Mouse (Mus musculus) kidney, embryonic 14.5 days (tissue): ENCODE results near the gene Cul7. TPM values are rescaled to one million over a fixed set of nuclear protein-coding genes. Genes with fewer than 3 reads are reported as not detected.

Experiments
- ATAC-seq: fragments of 200-750 bp; cut with Nextera tagmentation; 2 replicates; pipeline ENCODE4 v1.8.0; 2017; ENCODE audit warnings: moderate number of reproducible peaks, mild to moderate bottlenecking, moderate TSS enrichment, moderate library complexity; ENCODE audit not compliant: low FRiP score, low TSS enrichment
- H3K27ac ChIP-seq: fragments of 300-500 bp; sonication (generic); 2 replicates; pipeline ENCODE4 v1.5.1; 2014; ENCODE audit warnings: low read depth, mild to moderate bottlenecking, low read length, moderate library complexity, mixed read lengths
- H3K27me3 ChIP-seq: fragments of 300-500 bp; sonication (generic); 2 replicates; pipeline ENCODE4 v1.6.1; 2014; ENCODE audit warnings: mild to moderate bottlenecking, low read length; ENCODE audit not compliant: control insufficient read depth, insufficient read depth
- H3K36me3 ChIP-seq: fragments of 300-500 bp; sonication (generic); 2 replicates; pipeline ENCODE4 v1.6.1; 2014; ENCODE audit warnings: low read length, mixed read lengths; ENCODE audit not compliant: control insufficient read depth, insufficient read depth
- H3K4me1 ChIP-seq: fragments of 300-500 bp; sonication (generic); 2 replicates; pipeline ENCODE4 v1.6.1; 2014; ENCODE audit warnings: low read length, mixed read lengths; ENCODE audit not compliant: control insufficient read depth, insufficient read depth
- H3K4me2 ChIP-seq: fragments of 300-500 bp; sonication (generic); replicated peaks from 2 replicates; pipeline ENCODE4 v1.6.1; 2014; ENCODE audit warnings: low read depth, mild to moderate bottlenecking, low read length
- H3K4me3 ChIP-seq: fragments of 300-500 bp; sonication (generic); 2 replicates; pipeline ENCODE4 v1.5.1; 2014; ENCODE audit warnings: mild to moderate bottlenecking, low read length
- H3K9ac ChIP-seq: fragments of 300-500 bp; sonication (generic); 2 replicates; pipeline ENCODE4 v1.6.1; 2014; ENCODE audit warnings: low read depth, mild to moderate bottlenecking, low read length, moderate library complexity
- H3K9me3 ChIP-seq: fragments of 300-500 bp; sonication (generic); 2 replicates; pipeline ENCODE4 v1.6.1; 2016; ENCODE audit warnings: low read length; ENCODE audit not compliant: control insufficient read depth
- WGBS: fragments of 180-500 bp; shearing (Covaris S2); extraction: QIAGEN DNeasy Blood & Tissue Kit; methylation state at CpG from one replicate; pipeline ENCODE4 v1.1.7; 2014; 5-methylcytosine and 5-hydroxymethylcytosine counted together
- polyA plus RNA-seq: library from polyadenylated mRNA; unstranded; fragments of >200 nt; fragmentation: Nextera tagmentation; extraction: Ambion mirVana; gene quantifications from 2 replicates; pipeline ENCODE4 v1.2.1, GENCODE M21; 2014

The Cul7 gene
- polyA plus RNA-seq, 1 experiment from 2014 or later: 42.6 TPM

DNA sequence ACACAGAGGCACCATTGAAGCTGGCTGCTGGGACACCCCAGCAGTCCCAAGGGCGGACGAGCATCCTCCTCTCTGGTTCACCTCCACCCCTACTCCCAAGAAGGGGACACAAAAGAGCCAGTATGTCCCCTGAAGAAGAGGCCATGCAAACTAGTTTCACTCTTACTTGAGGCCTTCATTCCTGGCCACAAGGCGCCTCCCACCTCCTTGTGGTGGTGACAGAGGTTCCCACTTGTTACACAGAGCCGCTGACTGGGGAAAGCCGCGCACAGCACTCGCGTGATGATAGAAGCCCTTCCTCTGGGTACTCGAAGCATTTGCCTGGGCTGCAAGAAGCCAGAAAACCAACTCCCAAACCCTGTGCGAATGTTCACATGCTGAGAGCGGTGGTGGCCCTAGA is 27.9 kb upstream of the Cul7 start:
- no peak overlapping the region for H3K4me3 ChIP-seq
- H3K36me3 ChIP-seq: no peaks in the 10 kb centered on the region
- no peak overlapping the region for H3K4me2 ChIP-seq
- WGBS: 55% methylated on average over 11 of the region's 11 CpGs
- ATAC-seq: no peak
- no peaks in the 10 kb centered on the region for H3K27me3 ChIP-seq
- H3K9me3 ChIP-seq: no peaks in the 10 kb centered on the region
- peak overlapping the region; percentile 18; the same call in 1 of the 2 replicates for H3K27ac ChIP-seq
- no peak overlapping the region for H3K9ac ChIP-seq
- H3K4me1 ChIP-seq: peaks cover 100% of the 10 kb centered on the region

DNA sequence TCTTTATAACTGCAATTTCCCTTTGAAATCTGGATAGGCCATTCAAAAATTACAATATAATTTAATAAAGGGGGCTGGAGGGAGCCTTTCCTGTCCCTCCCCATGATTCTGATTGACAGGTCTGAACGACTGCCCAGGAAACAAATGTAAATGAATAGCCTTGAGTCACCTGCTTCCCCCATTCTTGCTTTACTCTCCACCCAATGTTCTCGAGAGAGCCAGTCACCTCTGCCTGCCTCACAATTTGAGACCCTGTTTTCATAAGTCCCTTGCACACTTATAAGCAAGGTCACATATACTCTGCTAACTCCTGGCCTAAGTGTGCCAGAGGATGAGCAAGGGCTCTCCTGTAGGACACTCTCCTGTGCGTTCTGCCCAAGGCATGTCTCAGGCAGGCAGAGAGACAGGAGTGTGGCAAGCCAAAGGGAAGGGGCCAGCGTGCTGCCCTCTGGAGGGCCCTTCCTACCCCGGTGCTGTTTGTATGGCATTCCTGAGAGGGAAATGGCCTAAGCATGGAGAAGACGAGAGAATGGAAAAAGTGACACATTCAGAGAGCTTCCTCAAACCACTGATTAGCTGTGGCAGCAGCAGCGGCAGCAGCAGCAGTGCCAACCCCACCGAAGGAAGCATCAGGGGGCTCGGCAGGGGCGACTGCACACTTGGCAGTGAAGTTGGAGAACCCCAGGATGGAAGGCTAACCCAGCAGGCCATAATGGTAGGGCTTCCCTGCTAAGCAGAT is 26.1 kb upstream of the Cul7 start:
- WGBS: 11% methylated on average over 10 of the region's 10 CpGs
- H3K4me2 ChIP-seq: peak overlapping the region; percentile 44
- peak overlapping the region; percentile 51 for H3K9ac ChIP-seq
- H3K27me3 ChIP-seq: no peaks in the 10 kb centered on the region
- no peaks in the 10 kb centered on the region for H3K36me3 ChIP-seq
- H3K4me1 ChIP-seq: peaks cover 88% of the 10 kb centered on the region
- ATAC-seq: no peak
- H3K4me3 ChIP-seq: peak overlapping the region; percentile 22
- H3K27ac ChIP-seq: peak overlapping the region; percentile 39
- H3K9me3 ChIP-seq: no peaks in the 10 kb centered on the region

DNA sequence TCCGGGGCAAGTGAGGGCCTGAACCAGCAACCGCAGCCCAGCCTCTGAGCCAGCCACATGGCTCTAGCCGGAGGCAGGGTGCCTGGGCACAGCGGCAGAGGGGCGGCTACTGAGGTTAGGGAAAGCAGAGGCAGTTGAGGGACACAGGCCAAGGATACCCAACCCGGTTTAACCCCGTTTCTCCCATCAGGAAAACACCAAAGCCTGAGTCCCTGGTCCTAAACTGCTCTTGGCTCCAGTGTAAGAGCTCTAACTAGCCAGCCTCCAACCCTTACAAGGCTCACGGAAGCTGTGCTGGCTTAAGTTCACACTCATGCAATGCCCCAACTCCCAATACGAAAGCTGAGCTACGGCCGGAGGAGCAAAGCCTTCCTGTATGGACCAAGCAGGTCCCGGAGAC is 25.5 kb upstream of the Cul7 start:
- H3K27ac ChIP-seq: peak overlapping the region; percentile 39
- peaks cover 82% of the 10 kb centered on the region for H3K4me1 ChIP-seq
- H3K27me3 ChIP-seq: no peaks in the 10 kb centered on the region
- no peaks in the 10 kb centered on the region for H3K36me3 ChIP-seq
- peak overlapping the region; percentile 51; the same call in 1 of the 2 replicates for H3K9ac ChIP-seq
- WGBS: 33% methylated on average over 12 of the region's 12 CpGs
- H3K9me3 ChIP-seq: no peaks in the 10 kb centered on the region
- ATAC-seq: no peak
- peak overlapping the region; percentile 22 for H3K4me3 ChIP-seq
- peak overlapping the region; percentile 44 for H3K4me2 ChIP-seq

DNA sequence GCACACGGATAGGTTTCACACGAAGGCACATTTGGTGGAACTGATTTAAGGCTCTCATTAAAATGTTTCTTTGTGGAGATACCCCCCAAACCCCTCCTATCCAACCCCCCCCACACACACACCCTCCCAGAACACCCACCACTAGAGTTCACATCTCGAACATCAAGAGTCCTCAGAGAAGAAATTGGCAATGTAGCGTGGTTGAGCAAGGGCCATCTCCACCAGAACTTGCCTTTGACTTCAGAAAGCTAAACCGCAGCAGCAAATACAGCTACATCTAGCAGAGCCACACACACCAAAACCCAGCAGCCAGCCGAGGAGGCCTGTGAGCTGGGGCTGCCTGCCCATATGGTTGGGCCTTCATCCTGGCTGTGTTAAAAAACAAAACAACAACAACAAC is 22.7 kb upstream of the Cul7 start:
- peaks cover 77% of the 10 kb centered on the region for H3K4me1 ChIP-seq
- WGBS: 8% methylated on average over 6 of the region's 6 CpGs
- H3K27me3 ChIP-seq: no peaks in the 10 kb centered on the region
- no peaks in the 10 kb centered on the region for H3K36me3 ChIP-seq
- peak overlapping the region; percentile 69 for H3K27ac ChIP-seq
- no peak for ATAC-seq
- peak overlapping the region; percentile 79 for H3K4me2 ChIP-seq
- peak overlapping the region; percentile 81 for H3K4me3 ChIP-seq
- H3K9me3 ChIP-seq: no peaks in the 10 kb centered on the region
- peak overlapping the region; percentile 96 for H3K9ac ChIP-seq

GRCm38 (mm10) chr17:46628471-46628790 is 21.7 kb upstream of the Cul7 start:
- no peak; the same call in 1 of the 2 replicates for ATAC-seq
- Histone ChIP-seq H3K4me1 (peaks cover 66% of the 10 kb centered on the region), H3K4me2 (peak overlapping the region; percentile 79), H3K9ac (peak overlapping the region; percentile 96), H3K27ac (peak overlapping the region; percentile 97), H3K9me3 (no peaks in the 10 kb centered on the region), H3K27me3 (no peaks in the 10 kb centered on the region), H3K4me3 (peak overlapping the region; percentile 81), H3K36me3 (peaks cover 5% of the 10 kb centered on the region; the same call in 1 of the 2 replicates)
- 0% methylated on average over 13 of the region's 13 CpGs for WGBS

- Histone ChIP-seq H3K36me3 (peaks cover 9% of the 10 kb centered on the region; the same call in 1 of the 2 replicates), H3K9me3 (no peaks in the 10 kb centered on the region), H3K4me3 (peak within 1 kb of the TSS; percentile 81), H3K9ac (peak within 1 kb of the TSS; percentile 96), H3K27me3 (no peaks in the 10 kb centered on the region), H3K4me2 (peak within 1 kb of the TSS; percentile 79), H3K27ac (peak within 1 kb of the TSS; percentile 97), H3K4me1 (peaks cover 60% of the 10 kb centered on the region)
- 1% methylated on average over 82 of the region's 90 CpGs for WGBS
- peak; percentile 68 for ATAC-seq
These were observed 21.1 kb upstream of the Cul7 start, which contains the start of gene Ptk7 for GRCm38 (mm10) chr17:46628791-46629684. Gene Ptk7, minus strand, starts transcription at chr17:46629504.

- Histone ChIP-seq H3K4me3 (peak overlapping the region; percentile 81), H3K4me1 (peaks cover 52% of the 10 kb centered on the region), H3K9me3 (no peaks in the 10 kb centered on the region), H3K27ac (peak overlapping the region; percentile 97), H3K36me3 (peaks cover 9% of the 10 kb centered on the region; the same call in 1 of the 2 replicates), H3K27me3 (no peaks in the 10 kb centered on the region), H3K9ac (peak overlapping the region; percentile 96), H3K4me2 (peak overlapping the region; percentile 79)
- ATAC-seq: peak; percentile 90
- WGBS: 7% methylated on average over 12 of the region's 12 CpGs
These were observed 20.3 kb upstream of the Cul7 start for GRCm38 (mm10) chr17:46629685-46630441.

GRCm38 (mm10) chr17:46636831-46637523 is 13.2 kb upstream of the Cul7 start:
- Histone ChIP-seq H3K9ac (0 out of 2 replicates have a peak overlapping the region, but pooled peaks have one; percentile 8), H3K9me3 (no peaks in the 10 kb centered on the region), H3K27ac (no peak overlapping the region), H3K4me3 (no peak overlapping the region), H3K27me3 (no peaks in the 10 kb centered on the region), H3K36me3 (peaks cover 34% of the 10 kb centered on the region), H3K4me2 (no peak overlapping the region; the same call in 1 of the 2 replicates), H3K4me1 (0 out of 2 replicates have a peak, but pooled peaks cover 6% of the 10 kb centered on the region)
- 26% methylated on average over 15 of the region's 15 CpGs for WGBS
- peak; percentile 30; the same call in 1 of the 2 replicates for ATAC-seq
